Mouse (Mus musculus): ENCODE measurements at regions not wholly inside any gene's neighbourhood (a gene's known extent, or its start where the extent isn't known, plus 50 kb on each side); places are given as distances from the start of the nearest gene placed in this dataset.

- peak overlapping the region; percentile 32 for H3K4me2 ChIP-seq (replicated peaks)
- no peaks in the 10 kb centered on the region for H3K9me3 ChIP-seq
- H3K27ac ChIP-seq: peak overlapping the region; percentile 35; the same call in 1 of the 2 replicates
- H3K36me3 ChIP-seq: no peaks in the 10 kb centered on the region
- no peaks in the 10 kb centered on the region for H3K27me3 ChIP-seq
- H3K4me1 ChIP-seq (replicated peaks): peaks cover 13% of the 10 kb centered on the region
- no peak overlapping the region for H3K4me3 ChIP-seq (replicated peaks)
- WGBS: 25% methylated on average over 10 of the region's 10 CpGs
- ATAC-seq: peak; percentile 90
- no peak overlapping the region for H3K9ac ChIP-seq (replicated peaks)
These were observed 156.0 kb upstream of the Btg1 start for GRCm38 (mm10) chr10:96460617-96461338.

DNA sequence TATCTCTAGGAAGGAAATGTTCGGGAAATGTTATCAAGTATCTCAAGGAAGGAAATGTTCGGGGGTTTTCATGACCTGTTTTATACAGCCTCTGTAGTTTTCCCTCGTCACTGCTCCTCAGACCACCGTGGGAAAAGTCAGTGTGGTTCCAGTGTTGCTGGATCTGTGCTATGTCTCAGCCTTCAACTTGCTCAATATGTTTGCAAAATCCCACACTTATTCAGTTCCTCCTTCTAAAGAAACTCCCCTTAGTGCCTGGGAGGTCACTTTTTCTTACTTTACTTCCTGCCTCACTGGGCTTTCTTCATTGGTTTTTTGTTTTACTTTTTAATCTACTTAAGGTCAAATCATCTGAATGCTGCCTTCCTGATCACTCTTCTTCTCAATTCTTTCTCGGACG lies 150.8 kb upstream of the Btg1 start:
- H3K9me3 ChIP-seq: no peaks in the 10 kb centered on the region
- peaks cover 5% of the 10 kb centered on the region for H3K4me1 ChIP-seq (replicated peaks)
- no peaks in the 10 kb centered on the region for H3K27me3 ChIP-seq
- WGBS: 85% methylated on average over 6 of the region's 6 CpGs
- no peak overlapping the region for H3K27ac ChIP-seq
- no peak overlapping the region for H3K4me3 ChIP-seq (replicated peaks)
- no peaks in the 10 kb centered on the region for H3K36me3 ChIP-seq
- H3K9ac ChIP-seq (replicated peaks): no peak overlapping the region
- no peak overlapping the region for H3K4me2 ChIP-seq (replicated peaks)
- no peak for ATAC-seq

DNA sequence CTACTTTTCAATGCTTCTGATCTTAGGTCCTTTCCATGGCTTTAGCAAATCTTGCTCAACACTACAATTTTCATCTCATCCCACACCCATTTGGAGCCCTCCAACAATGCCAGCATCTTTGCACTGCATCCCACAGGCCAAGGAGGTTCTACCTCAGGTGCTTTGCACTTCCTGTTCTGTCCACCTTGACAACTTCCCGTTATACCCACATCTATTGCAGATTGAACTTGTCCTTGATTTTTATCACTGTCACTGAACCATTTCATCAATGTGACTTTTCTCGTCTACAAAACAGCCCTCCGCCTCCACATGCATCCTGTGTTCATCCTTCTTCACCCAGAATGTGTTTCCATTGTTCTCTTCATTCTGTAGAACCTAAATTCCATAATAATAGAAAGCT lies 150.0 kb upstream of the Btg1 start:
- Histone ChIP-seq H3K36me3 (no peaks in the 10 kb centered on the region), H3K4me1 (replicated peaks) (no peaks in the 10 kb centered on the region), H3K4me2 (replicated peaks) (no peak overlapping the region), H3K27me3 (no peaks in the 10 kb centered on the region), H3K4me3 (replicated peaks) (no peak overlapping the region), H3K9me3 (no peaks in the 10 kb centered on the region), H3K9ac (replicated peaks) (no peak overlapping the region), H3K27ac (no peak overlapping the region)
- ATAC-seq: no peak
- 92% methylated on average over 3 of the region's 3 CpGs for WGBS

- Histone ChIP-seq H3K27ac (no peak overlapping the region), H3K4me2 (replicated peaks) (no peak overlapping the region), H3K4me3 (replicated peaks) (no peak overlapping the region), H3K27me3 (no peaks in the 10 kb centered on the region), H3K9ac (replicated peaks) (no peak overlapping the region), H3K36me3 (no peaks in the 10 kb centered on the region), H3K4me1 (replicated peaks) (no peaks in the 10 kb centered on the region), H3K9me3 (no peaks in the 10 kb centered on the region)
- 90% methylated on average over 4 of the region's 4 CpGs for WGBS
- no peak for ATAC-seq
These were observed 149.1 kb upstream of the Btg1 start for GRCm38 (mm10) chr10:96467661-96468060.

GRCm38 (mm10) chr10:96471523-96471922 lies 145.3 kb upstream of the Btg1 start:
- Histone ChIP-seq H3K4me2 (replicated peaks) (no peak overlapping the region), H3K9me3 (no peaks in the 10 kb centered on the region), H3K4me3 (replicated peaks) (no peak overlapping the region), H3K27ac (no peak overlapping the region), H3K4me1 (replicated peaks) (no peaks in the 10 kb centered on the region), H3K9ac (replicated peaks) (no peak overlapping the region), H3K36me3 (no peaks in the 10 kb centered on the region), H3K27me3 (no peaks in the 10 kb centered on the region)
- ATAC-seq: no peak

DNA sequence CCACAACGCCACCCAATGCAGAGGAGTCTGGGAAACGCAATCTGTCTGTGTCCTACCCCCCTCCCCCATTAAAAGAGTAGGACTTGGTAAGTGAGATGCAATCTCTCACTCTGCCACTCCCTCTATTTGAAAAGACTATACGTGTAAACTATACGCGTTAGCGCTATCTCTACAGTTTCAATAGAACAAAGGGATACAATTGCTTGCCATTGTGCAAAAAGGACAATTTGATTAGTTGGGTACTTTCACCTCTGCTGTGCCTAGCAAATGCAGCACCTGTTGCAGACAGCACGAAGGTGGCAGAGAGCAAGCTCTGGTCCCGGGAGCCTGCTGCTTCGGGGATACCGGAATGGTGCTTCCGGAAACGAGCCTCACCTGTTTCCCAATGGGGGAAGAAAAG lies 137.5 kb upstream of the Btg1 start:
- WGBS: 65% methylated on average over 12 of the region's 12 CpGs
- Histone ChIP-seq H3K9ac (replicated peaks) (no peak overlapping the region), H3K9me3 (no peaks in the 10 kb centered on the region), H3K27me3 (no peaks in the 10 kb centered on the region), H3K27ac (no peak overlapping the region), H3K36me3 (no peaks in the 10 kb centered on the region), H3K4me3 (replicated peaks) (no peak overlapping the region), H3K4me1 (replicated peaks) (peaks cover 17% of the 10 kb centered on the region), H3K4me2 (replicated peaks) (no peak overlapping the region)
- ATAC-seq: no peak

DNA sequence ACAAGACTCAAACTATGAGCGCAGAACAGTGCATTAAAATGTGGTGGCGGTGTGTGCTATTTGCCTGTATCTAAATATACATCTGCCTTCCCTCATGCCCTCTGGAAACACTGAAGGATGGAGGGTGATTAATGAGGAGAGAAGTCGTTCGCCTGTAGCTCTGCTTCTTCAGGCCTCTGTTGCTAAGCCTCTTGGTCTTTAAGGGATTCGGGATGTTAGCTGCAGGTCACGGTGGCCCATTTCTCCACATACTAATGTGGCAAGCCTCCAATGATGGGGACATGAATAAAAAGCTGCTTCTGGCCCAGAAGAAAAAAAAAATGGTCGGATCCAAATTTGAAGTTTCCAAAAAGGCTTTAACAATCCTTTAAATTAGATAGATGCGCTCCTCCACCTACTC lies 137.0 kb upstream of the Btg1 start:
- Histone ChIP-seq H3K27me3 (no peaks in the 10 kb centered on the region), H3K4me1 (replicated peaks) (peaks cover 17% of the 10 kb centered on the region), H3K27ac (no peak overlapping the region), H3K9me3 (no peaks in the 10 kb centered on the region), H3K4me3 (replicated peaks) (no peak overlapping the region), H3K36me3 (no peaks in the 10 kb centered on the region), H3K4me2 (replicated peaks) (no peak overlapping the region), H3K9ac (replicated peaks) (no peak overlapping the region)
- no peak for ATAC-seq
- WGBS: 71% methylated on average over 8 of the region's 8 CpGs

- peak; percentile 75 for ATAC-seq
- H3K4me1 ChIP-seq (replicated peaks): peaks cover 17% of the 10 kb centered on the region
- no peak overlapping the region for H3K27ac ChIP-seq
- no peaks in the 10 kb centered on the region for H3K36me3 ChIP-seq
- H3K4me3 ChIP-seq (replicated peaks): no peak overlapping the region
- H3K9ac ChIP-seq (replicated peaks): no peak overlapping the region
- no peak overlapping the region for H3K4me2 ChIP-seq (replicated peaks)
- no peaks in the 10 kb centered on the region for H3K9me3 ChIP-seq
- H3K27me3 ChIP-seq: no peaks in the 10 kb centered on the region
- 34% methylated on average over 14 of the region's 14 CpGs for WGBS
These were observed 136.1 kb upstream of the Btg1 start for GRCm38 (mm10) chr10:96480453-96481324.

DNA sequence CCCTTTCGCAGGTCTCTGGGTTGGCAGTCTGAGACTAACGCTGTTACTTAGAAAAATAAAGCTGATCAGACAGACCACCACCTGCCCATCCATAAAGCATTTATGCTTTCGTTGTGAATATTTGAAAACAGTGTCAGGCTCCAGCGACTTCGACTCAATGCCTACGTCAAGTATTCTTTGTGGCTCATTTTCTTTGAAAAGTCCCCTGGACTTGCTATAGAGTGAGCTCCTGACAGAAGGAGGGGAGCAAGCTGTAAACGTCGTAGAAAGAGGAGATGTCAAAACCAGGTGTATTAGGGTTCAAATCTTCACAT lies 135.5 kb upstream of the Btg1 start:
- WGBS: 66% methylated on average over 8 of the region's 8 CpGs
- Histone ChIP-seq H3K4me1 (replicated peaks) (peaks cover 17% of the 10 kb centered on the region), H3K9ac (replicated peaks) (no peak overlapping the region), H3K4me3 (replicated peaks) (no peak overlapping the region), H3K27me3 (no peaks in the 10 kb centered on the region), H3K4me2 (replicated peaks) (no peak overlapping the region), H3K9me3 (no peaks in the 10 kb centered on the region), H3K27ac (no peak overlapping the region), H3K36me3 (no peaks in the 10 kb centered on the region)
- no peak for ATAC-seq

DNA sequence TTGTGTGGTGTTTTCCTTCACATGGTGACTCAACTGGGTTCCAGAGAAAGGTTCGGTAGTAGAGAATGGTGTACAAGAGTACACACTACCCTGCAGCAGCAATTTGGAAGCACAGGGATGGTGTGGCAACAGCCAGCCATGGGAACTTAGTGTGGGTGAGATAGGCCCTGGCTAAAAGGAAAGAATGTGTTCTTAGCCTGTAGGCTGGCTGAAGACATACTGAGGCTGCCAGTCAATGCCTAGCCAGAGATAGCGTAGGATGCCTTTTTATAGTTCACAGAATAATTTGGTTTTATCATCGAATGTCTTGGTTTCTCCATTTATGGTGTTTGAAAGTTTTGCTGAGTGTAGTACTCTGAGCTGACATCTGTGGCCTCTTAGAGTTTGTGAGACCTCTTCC lies 130.1 kb upstream of the Btg1 start:
- no peaks in the 10 kb centered on the region for H3K9me3 ChIP-seq
- no peaks in the 10 kb centered on the region for H3K4me1 ChIP-seq (replicated peaks)
- H3K9ac ChIP-seq (replicated peaks): no peak overlapping the region
- H3K4me2 ChIP-seq (replicated peaks): no peak overlapping the region
- no peak for ATAC-seq
- H3K4me3 ChIP-seq (replicated peaks): no peak overlapping the region
- H3K27ac ChIP-seq: no peak overlapping the region
- no peaks in the 10 kb centered on the region for H3K36me3 ChIP-seq
- H3K27me3 ChIP-seq: no peaks in the 10 kb centered on the region
- 96% methylated on average over 3 of the region's 3 CpGs for WGBS

DNA sequence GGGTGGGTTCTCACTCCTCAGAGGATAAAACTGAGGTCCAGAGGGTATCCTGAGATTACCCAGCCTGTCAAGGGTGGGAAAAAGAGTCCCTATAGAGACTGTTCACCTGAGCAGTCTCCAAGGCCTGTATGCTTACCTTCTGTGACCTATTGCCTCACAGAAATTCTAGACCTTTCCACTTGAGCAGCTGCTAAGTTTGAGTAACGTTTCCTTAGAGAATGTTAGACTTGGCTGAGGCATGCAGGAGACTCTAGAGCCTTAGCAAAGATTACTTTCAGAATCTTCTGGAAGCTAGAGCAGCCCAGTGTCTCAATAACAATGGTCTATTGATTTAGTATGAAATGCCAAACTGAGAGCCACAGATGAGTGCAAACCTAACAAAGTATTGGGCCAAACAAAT lies 123.1 kb upstream of the Btg1 start:
- Histone ChIP-seq H3K27me3 (no peaks in the 10 kb centered on the region), H3K4me3 (replicated peaks) (no peak overlapping the region), H3K9ac (replicated peaks) (no peak overlapping the region), H3K36me3 (no peaks in the 10 kb centered on the region), H3K9me3 (no peaks in the 10 kb centered on the region), H3K4me1 (replicated peaks) (no peaks in the 10 kb centered on the region), H3K4me2 (replicated peaks) (no peak overlapping the region), H3K27ac (no peak overlapping the region)
- ATAC-seq: no peak
- WGBS: 58% methylated on average over 1 of the region's 1 CpGs

DNA sequence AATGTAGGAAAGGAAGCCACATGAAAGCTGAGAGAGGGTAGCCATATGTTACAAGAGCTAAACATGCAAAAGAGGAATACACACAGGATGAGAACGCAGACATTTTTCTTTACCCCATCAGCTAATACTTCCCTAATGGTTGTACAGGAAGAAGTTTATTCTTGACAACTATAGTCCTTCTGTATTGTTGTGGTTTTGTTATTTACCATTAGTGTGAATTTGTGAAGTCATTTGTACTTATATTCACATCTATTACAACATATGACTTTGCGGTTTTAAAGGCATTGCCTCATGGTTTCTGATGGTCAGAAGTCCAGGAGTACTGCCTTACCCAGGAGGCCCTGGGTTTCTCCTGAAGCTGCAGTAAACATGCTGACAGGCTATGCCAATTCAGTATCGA lies 120.1 kb upstream of the Btg1 start:
- 96% methylated on average over 3 of the region's 3 CpGs for WGBS
- H3K4me2 ChIP-seq (replicated peaks): no peak overlapping the region
- H3K36me3 ChIP-seq: no peaks in the 10 kb centered on the region
- H3K4me3 ChIP-seq (replicated peaks): no peak overlapping the region
- no peaks in the 10 kb centered on the region for H3K9me3 ChIP-seq
- ATAC-seq: no peak
- H3K4me1 ChIP-seq (replicated peaks): no peaks in the 10 kb centered on the region
- H3K9ac ChIP-seq (replicated peaks): no peak overlapping the region
- no peak overlapping the region for H3K27ac ChIP-seq
- H3K27me3 ChIP-seq: no peaks in the 10 kb centered on the region

DNA sequence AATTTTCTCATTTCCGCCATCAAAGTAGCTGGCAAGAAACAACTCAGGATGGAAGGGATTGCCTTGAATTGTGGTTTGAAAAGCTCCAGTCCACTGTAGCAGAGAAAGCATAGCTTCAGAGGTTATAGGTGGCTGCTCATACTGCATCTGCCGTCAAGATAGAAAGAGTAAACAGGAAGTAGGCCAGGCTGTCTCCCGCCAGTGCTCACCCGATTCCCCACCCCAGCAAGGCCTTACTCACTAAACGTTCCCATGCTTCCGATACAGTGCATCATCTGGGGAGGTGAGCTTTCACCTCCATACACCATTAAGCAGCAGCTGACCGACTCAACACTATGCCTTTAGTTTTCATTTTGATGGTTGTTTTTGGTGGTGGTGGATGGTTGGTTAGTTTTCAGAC lies 119.3 kb upstream of the Btg1 start:
- no peak overlapping the region for H3K27ac ChIP-seq
- WGBS: 95% methylated on average over 7 of the region's 7 CpGs
- H3K4me1 ChIP-seq (replicated peaks): no peaks in the 10 kb centered on the region
- no peak overlapping the region for H3K4me2 ChIP-seq (replicated peaks)
- no peaks in the 10 kb centered on the region for H3K27me3 ChIP-seq
- ATAC-seq: no peak
- no peaks in the 10 kb centered on the region for H3K36me3 ChIP-seq
- no peak overlapping the region for H3K4me3 ChIP-seq (replicated peaks)
- no peak overlapping the region for H3K9ac ChIP-seq (replicated peaks)
- H3K9me3 ChIP-seq: no peaks in the 10 kb centered on the region
